Mouse (Mus musculus) stomach, embryonic 16.5 days (tissue): ENCODE results near the gene Mycbpap. TPM values are rescaled to one million over a fixed set of nuclear protein-coding genes. Genes with fewer than 3 reads are reported as not detected.

Experiments used
- ATAC-seq: fragments of 200-750 bp; cut with Nextera tagmentation; 2 replicates; pipeline ENCODE4 v1.8.0; 2017; ENCODE audit warnings: moderate number of reproducible peaks, moderate TSS enrichment; ENCODE audit not compliant: insufficient read depth, low FRiP score
- H3K27ac ChIP-seq: fragments of 300-500 bp; sonication (generic); 2 replicates; pipeline ENCODE4 v1.5.1; 2014; ENCODE audit warnings: low read length
- H3K27me3 ChIP-seq: fragments of 300-500 bp; sonication (generic); 2 replicates; pipeline ENCODE4 v1.6.1; 2014; ENCODE audit warnings: low read length, control low read depth, mixed read lengths; ENCODE audit not compliant: control insufficient read depth, insufficient read depth
- H3K36me3 ChIP-seq: fragments of 300-500 bp; sonication (generic); 2 replicates; pipeline ENCODE4 v1.6.1; 2014; ENCODE audit warnings: low read length; ENCODE audit not compliant: control insufficient read depth, insufficient read depth
- H3K4me1 ChIP-seq: fragments of 300-500 bp; sonication (generic); 2 replicates; pipeline ENCODE4 v1.6.1; 2014; ENCODE audit warnings: low read length, control low read depth, mixed read lengths; ENCODE audit not compliant: control insufficient read depth, insufficient read depth
- H3K4me2 ChIP-seq: fragments of 300-500 bp; sonication (generic); 2 replicates; pipeline ENCODE4 v1.6.1; 2014; ENCODE audit warnings: low read depth, low read length, mixed read lengths
- H3K4me3 ChIP-seq: fragments of 300-500 bp; sonication (generic); replicated peaks from 2 replicates; pipeline ENCODE4 v1.5.1; 2014; ENCODE audit warnings: mild to moderate bottlenecking, low read length
- H3K9ac ChIP-seq: fragments of 300-500 bp; sonication (generic); 2 replicates; pipeline ENCODE4 v1.6.1; 2014; ENCODE audit warnings: low read length
- H3K9me3 ChIP-seq: fragments of 300-500 bp; sonication (generic); replicated peaks from 2 replicates; pipeline ENCODE4 v1.6.1; 2016; ENCODE audit warnings: low read length, control low read depth; ENCODE audit not compliant: control insufficient read depth
- WGBS: fragments of 180-500 bp; shearing (Covaris S2); extraction: QIAGEN DNeasy Blood & Tissue Kit; methylation state at CpG from one replicate; pipeline ENCODE4 v1.1.7; 2014; 5-methylcytosine and 5-hydroxymethylcytosine counted together
- polyA plus RNA-seq: library from polyadenylated mRNA; unstranded; fragments of >200 nt; fragmentation: Nextera tagmentation; extraction: Ambion mirVana; gene quantifications from 2 replicates; pipeline ENCODE4 v1.2.1, GENCODE M21; 2015

Gene Mycbpap
- polyA plus RNA-seq, 1 experiment from 2014 or later, result 2.8 TPM

DNA sequence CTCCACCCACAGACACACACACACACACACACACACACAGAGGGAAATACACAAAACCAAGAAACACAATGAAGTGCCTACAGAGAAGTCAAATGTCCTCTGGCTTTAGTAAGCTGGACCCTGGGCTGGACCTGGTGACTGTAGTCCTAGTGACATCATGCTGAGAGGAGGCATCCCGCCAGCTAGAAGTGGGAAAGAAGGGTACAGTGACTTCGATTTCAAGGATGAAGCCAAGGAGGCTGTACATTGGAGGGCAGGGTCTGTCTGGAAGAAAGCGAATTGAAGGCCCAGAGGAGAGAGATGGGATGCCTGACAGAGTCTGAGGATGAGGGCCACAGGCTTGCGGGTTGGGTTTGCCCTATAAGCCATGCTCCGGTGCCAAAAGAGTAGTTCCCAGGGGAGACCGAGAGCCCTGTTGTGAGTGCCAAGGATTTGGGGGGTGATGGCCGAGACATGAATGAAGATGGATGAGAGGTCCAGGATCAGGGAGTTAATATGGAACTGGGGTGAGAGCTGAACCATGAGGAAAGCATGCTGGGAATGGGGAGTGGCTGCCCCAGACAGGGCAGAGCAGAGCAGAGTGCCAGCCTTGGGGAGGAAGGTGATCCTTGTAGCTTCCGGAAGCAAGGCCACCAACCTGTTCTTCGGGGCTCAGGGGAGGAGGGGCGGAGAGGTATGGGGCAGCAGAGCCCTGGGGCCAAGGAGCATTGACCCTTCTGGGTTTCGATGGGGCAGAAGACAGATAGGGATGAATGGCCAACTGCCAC, 32.6 kb downstream of the Mycbpap start:
- no peak for ATAC-seq
- Histone ChIP-seq H3K4me1 (peaks cover 12% of the 10 kb centered on the region), H3K27me3 (peaks cover 3% of the 10 kb centered on the region; the same call in 1 of the 2 replicates), H3K4me2 (no peak overlapping the region), H3K27ac (no peak overlapping the region), H3K4me3 (no peak overlapping the region), H3K9ac (no peak overlapping the region), H3K36me3 (no peaks in the 10 kb centered on the region), H3K9me3 (no peaks in the 10 kb centered on the region)
- WGBS, result 80% methylated on average over 11 of the region's 11 CpGs

DNA sequence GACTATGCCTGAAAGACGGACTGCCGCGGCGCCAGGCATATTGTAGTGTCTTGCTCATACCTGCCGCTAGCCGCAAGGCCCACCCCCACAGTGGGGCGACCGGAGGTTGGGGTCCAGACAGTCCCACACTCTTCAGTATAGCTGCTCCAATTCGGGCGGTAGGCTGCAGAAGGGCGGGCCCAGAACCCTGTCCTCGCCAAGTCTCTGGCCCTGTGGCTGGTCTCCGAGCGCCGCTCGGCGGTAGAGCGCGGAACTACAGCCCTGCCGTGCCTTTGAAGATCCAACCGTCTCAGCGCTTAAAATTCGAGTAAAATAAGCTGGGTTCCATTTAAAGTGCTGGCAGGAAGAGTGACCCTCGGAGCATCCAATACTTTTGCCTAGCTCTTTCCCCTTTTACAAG, 35.5 kb downstream of the Mycbpap start, which contains the start of gene Spata20:
Spata20 (minus strand) TSS at position 179 of the 400 bp plus-strand sequence.
- Histone ChIP-seq H3K27me3 (no peaks in the 10 kb centered on the region), H3K9ac (no peak within 1 kb of the TSS), H3K4me3 (peak within 1 kb of the TSS; percentile 18; the same call in 1 of the 2 replicates), H3K4me2 (peak within 1 kb of the TSS; percentile 47), H3K36me3 (no peaks in the 10 kb centered on the region), H3K27ac (no peak within 1 kb of the TSS), H3K9me3 (no peaks in the 10 kb centered on the region), H3K4me1 (peaks cover 4% of the 10 kb centered on the region)
- ATAC-seq, result peak; percentile 56; the same call in 1 of the 2 replicates
- 2% methylated on average over 24 of the region's 24 CpGs for WGBS

DNA sequence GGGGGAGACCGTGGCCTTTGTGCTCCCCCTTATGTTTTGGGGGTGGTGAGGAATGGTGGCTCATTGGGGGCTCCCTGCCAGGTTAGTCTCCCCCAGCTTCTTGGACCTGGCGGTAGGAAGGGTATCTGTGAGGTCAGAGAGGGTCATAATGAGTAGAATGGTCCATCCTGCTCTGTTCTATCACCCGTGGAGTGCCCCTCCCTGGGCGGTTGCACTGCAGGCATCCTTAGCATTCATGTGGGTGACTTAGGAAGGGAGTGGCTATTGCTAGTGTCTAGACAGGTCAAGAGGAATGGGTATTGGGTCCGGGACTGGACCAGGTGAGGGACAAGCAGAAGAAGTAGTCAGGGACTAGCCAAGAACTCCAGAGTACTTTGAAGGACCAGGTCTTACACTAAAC, 36.3 kb downstream of the Mycbpap start:
- WGBS, result 65% methylated on average over 5 of the region's 5 CpGs
- Histone ChIP-seq H3K9ac (no peak overlapping the region), H3K9me3 (no peaks in the 10 kb centered on the region), H3K27me3 (no peaks in the 10 kb centered on the region), H3K4me1 (no peaks in the 10 kb centered on the region; the same call in 1 of the 2 replicates), H3K36me3 (no peaks in the 10 kb centered on the region), H3K4me2 (no peak overlapping the region), H3K27ac (no peak overlapping the region), H3K4me3 (no peak overlapping the region)
- ATAC-seq, result no peak

DNA sequence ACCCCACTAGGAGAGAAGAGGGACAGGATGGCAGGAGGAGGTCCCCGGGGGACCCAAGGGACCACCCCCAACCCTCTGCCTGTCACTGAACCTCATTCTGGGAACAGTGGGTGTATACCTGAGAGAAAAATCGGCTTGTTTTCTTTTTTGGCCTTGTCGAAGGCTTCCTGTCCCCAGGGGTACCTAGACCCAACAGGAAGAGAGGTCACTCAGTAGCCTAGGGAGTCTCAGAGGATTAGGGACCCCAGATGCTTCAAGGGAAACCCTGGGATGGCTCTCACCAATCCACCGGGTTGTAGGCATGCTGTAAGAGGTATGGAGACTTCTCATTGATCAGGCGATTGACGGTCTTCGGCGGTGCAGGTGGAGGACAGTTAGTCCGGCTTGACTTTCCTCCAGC, 36.9 kb downstream of the Mycbpap start:
- Histone ChIP-seq H3K9me3 (no peaks in the 10 kb centered on the region), H3K4me3 (no peak overlapping the region), H3K4me1 (no peaks in the 10 kb centered on the region; the same call in 1 of the 2 replicates), H3K9ac (no peak overlapping the region), H3K27ac (no peak overlapping the region), H3K36me3 (no peaks in the 10 kb centered on the region), H3K4me2 (no peak overlapping the region), H3K27me3 (no peaks in the 10 kb centered on the region)
- no peak for ATAC-seq
- 90% methylated on average over 9 of the region's 9 CpGs for WGBS

DNA sequence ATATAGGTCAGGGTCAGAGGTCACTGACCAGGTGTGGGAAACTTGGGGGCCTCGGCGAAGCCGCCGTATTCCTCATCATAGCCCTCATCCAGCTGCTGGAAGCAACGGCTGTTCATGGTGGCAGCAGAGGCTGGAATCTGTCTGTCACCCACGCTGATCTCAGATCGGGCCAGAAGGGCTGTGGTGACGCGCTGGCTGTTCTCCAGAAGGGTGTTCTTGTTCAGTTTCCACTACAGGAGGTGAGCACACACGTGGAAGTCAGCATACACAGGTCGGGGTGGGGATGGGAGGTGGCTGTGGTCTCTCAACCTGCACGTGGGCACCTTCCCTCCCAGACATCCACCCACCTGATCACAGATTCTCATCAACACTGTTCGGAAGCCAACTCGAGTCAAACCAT, 37.6 kb downstream of the Mycbpap start:
- no peak overlapping the region for H3K4me3 ChIP-seq
- H3K9ac ChIP-seq, result no peak overlapping the region
- no peaks in the 10 kb centered on the region for H3K27me3 ChIP-seq

DNA sequence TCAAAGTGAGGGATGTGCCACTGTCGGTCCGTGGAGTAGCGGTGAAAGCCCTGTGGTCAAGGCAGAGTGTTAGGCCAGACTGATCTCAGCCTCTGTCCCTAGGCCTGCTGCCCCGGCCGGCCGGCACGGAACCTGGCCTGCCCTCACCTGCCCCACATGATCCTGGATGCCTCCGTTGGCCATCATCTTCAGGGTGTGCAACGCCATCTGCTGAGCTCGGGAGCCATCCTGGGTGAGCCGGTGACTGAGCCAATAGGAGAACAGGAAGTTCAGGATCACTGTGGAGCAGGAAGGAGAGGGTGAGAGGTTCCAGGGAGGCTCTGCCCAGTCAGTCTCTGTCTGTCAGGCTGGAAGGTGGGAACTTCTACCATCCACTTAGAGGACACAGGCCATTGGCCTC, 38.1 kb downstream of the Mycbpap start:
- Histone ChIP-seq H3K9me3 (no peaks in the 10 kb centered on the region), H3K27ac (no peak overlapping the region), H3K9ac (no peak overlapping the region), H3K27me3 (no peaks in the 10 kb centered on the region), H3K4me1 (no peaks in the 10 kb centered on the region; the same call in 1 of the 2 replicates), H3K36me3 (no peaks in the 10 kb centered on the region), H3K4me3 (no peak overlapping the region), H3K4me2 (no peak overlapping the region)
- ATAC-seq, result no peak
- WGBS, result 73% methylated on average over 11 of the region's 11 CpGs

More for the DNA sequence above, 37.6 kb downstream of the Mycbpap start:
- H3K4me1 ChIP-seq, result no peaks in the 10 kb centered on the region; the same call in 1 of the 2 replicates
- no peak overlapping the region for H3K27ac ChIP-seq
- 79% methylated on average over 14 of the region's 14 CpGs for WGBS
- H3K9me3 ChIP-seq, result no peaks in the 10 kb centered on the region
- no peak overlapping the region for H3K4me2 ChIP-seq
- no peak for ATAC-seq
- H3K36me3 ChIP-seq, result no peaks in the 10 kb centered on the region

DNA sequence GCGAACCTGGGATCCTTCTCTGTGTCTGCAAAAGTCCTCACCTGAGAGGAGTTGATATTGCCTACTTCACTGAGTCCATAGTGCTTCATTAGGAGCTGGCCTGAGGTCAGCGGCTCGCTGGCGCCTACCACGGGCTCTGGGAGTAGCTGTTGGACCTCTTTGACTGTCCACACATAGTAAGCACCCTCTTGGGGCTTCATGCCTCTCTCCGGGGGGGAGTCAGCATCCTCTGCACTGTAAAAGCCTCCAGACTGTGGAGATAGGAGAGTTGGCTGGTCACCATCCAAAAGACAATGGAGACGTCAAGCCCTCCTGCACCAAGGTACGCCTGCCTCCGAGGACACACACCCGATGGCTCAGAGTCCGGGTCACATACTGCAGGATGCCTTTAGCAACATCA, 38.8 kb downstream of the Mycbpap start:
- ATAC-seq, result no peak
- Histone ChIP-seq H3K4me3 (no peak overlapping the region), H3K9ac (no peak overlapping the region), H3K4me1 (no peaks in the 10 kb centered on the region; the same call in 1 of the 2 replicates), H3K27me3 (no peaks in the 10 kb centered on the region), H3K36me3 (no peaks in the 10 kb centered on the region), H3K4me2 (no peak overlapping the region), H3K9me3 (no peaks in the 10 kb centered on the region), H3K27ac (no peak overlapping the region)
- 88% methylated on average over 11 of the region's 11 CpGs for WGBS

DNA sequence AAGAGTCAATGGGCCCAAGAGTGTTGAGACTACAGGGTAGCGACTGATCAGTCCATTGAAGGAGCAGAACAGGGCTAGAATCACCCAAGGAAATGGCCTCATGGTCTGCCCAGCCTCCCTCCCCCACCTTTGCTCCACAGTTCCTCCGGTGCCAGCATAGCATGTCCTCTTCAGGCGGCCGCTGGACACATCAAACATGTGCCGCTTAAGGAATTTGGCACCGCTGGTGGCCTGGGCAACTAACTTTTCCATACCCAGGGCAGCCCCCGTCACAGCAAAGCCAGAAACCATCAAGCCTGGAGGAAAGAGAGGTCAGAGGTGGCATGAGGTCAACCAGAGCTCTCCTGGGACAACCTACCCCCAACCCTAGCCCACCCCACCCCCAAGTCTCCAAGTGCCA, 39.6 kb downstream of the Mycbpap start:
- no peaks in the 10 kb centered on the region for H3K36me3 ChIP-seq
- H3K27me3 ChIP-seq, result no peaks in the 10 kb centered on the region
- no peak overlapping the region for H3K4me2 ChIP-seq
- H3K4me1 ChIP-seq, result no peaks in the 10 kb centered on the region; the same call in 1 of the 2 replicates
- no peak for ATAC-seq
- no peak overlapping the region for H3K27ac ChIP-seq
- no peak overlapping the region for H3K4me3 ChIP-seq
- H3K9me3 ChIP-seq, result no peaks in the 10 kb centered on the region
- no peak overlapping the region for H3K9ac ChIP-seq
- WGBS, result 93% methylated on average over 7 of the region's 7 CpGs

DNA sequence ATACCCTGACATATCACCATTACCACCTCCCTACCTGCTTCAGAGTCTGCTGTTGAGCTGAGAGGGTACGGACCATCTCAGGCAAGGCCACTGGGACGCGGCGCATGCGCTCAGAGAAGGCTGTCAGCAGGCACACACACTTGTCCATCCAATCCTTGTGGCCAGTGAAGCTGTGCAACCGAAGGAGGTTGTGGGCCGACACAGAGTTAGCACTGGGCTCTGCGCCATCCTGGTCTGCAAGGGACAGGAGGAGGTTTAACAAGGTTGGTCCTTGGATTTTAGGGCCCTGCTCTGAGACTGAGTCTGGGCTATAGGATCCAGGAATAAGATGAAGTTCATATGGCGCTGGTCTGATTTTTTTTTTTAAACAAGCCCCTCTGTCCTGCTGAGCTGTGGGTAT, 41.2 kb downstream of the Mycbpap start:
- no peak overlapping the region for H3K27ac ChIP-seq
- WGBS, result 81% methylated on average over 9 of the region's 9 CpGs
- H3K9ac ChIP-seq, result no peak overlapping the region
- H3K36me3 ChIP-seq, result no peaks in the 10 kb centered on the region
- H3K9me3 ChIP-seq, result no peaks in the 10 kb centered on the region
- H3K4me2 ChIP-seq, result no peak overlapping the region
- H3K4me3 ChIP-seq, result no peak overlapping the region
- peaks cover 1% of the 10 kb centered on the region; the same call in 1 of the 2 replicates for H3K27me3 ChIP-seq
- no peaks in the 10 kb centered on the region for H3K4me1 ChIP-seq
- ATAC-seq, result no peak
